Mouse (Mus musculus): ENCODE measurements around the gene Adgrf5. TPM values are rescaled to one million over a fixed set of nuclear protein-coding genes. Genes with fewer than 3 reads are reported as not detected.

Adgrf5 gene
- polyA plus RNA-seq, 1 experiment: not detected

DNA sequence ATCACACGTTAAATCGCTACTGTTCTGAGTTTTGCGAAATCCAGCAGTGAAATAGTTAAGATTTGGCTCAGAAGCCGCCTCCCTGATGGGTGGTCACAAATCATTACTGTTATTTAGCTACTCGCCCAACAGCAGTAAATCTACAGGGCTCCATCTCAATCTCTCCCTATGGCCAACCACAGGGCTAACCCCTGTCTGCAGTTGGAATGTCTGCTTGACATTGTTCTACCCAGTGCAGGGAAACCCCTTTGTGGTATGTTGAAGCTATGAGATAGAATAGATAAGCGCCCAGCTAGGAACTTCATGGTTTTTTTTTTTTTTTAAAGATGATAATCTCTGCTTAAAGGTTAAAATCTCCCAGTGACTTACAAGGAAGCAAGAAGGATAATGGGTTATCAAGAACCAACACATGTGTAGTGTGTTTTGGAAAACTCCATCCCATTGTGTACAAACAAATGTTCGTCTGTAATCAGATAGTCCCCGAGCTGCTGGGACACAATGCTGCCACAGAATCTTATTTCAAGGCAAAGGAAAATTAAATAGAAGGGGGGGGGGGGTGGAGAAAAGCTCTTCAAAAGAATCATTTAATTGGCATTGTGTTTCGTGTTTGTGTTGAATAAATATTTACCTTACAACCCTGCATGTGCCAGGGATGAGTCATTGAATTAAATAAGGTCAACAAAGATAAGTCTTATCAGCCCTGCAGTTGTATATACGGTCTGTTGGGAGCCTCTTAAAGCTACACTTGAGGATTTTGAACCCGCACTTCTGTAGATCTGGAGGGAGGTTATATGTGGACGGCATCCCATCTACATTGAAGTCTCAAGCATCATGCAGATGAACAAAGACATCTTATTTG is 35.4 kb downstream of the Adgrf5 start:
- no peak for TF ChIP-seq CTCF (IDR thresholded peaks at IDR 0.05; ENCODE audit: insufficient read depth, low read depth, low read length)
- no peak for TF ChIP-seq POLR2A (IDR thresholded peaks at IDR 0.05; ENCODE audit: insufficient read depth, low read depth, low read length)
- H3K4me1 ChIP-seq (ENCODE audit: control insufficient read depth, insufficient read depth, low read length): no peaks in the 10 kb centered on the region
- no peak overlapping the region for H3K4me3 ChIP-seq (ENCODE audit: insufficient read depth, low read depth, low read length)
- no peak overlapping the region for H3K27ac ChIP-seq (ENCODE audit: insufficient read depth, low read depth, low read length)
- 74% methylated on average over 12 of the region's 12 CpGs for WGBS

- no peak overlapping the region for H3K27ac ChIP-seq (ENCODE audit: insufficient read depth, low read depth, low read length)
- WGBS: 57% methylated on average over 7 of the region's 7 CpGs
- no peaks in the 10 kb centered on the region for H3K4me1 ChIP-seq (ENCODE audit: control insufficient read depth, insufficient read depth, low read length)
- H3K4me3 ChIP-seq (ENCODE audit: insufficient read depth, low read depth, low read length): no peak overlapping the region
- TF ChIP-seq POLR2A (IDR thresholded peaks at IDR 0.05; ENCODE audit: insufficient read depth, low read depth, low read length) (no peak), CTCF (IDR thresholded peaks at IDR 0.05; ENCODE audit: insufficient read depth, low read depth, low read length) (no peak)
These were observed 38.4 kb downstream of the Adgrf5 start for GRCm38 (mm10) chr17:43398612-43399011.

DNA sequence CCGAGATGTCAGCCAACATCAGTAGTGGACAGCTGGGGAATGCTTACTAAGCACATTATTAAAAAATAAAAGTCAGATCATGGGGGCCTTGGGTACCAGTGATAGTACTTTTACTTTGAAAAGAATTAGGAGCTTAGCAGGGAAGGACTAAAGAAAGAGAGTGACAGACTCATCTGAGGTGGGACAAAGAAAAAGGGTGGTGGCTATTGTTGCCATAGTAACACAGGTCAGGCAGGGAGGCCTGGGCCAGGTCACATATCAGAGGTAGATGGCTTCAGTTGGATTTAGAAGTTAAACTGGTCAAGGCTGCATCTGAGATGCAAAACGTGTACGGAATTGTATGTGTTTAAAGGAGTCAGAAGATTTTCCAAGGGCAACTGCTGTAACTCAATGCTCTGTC is 38.9 kb downstream of the Adgrf5 start:
- no peak overlapping the region for H3K27ac ChIP-seq (ENCODE audit: insufficient read depth, low read depth, low read length)
- 75% methylated on average over 3 of the region's 3 CpGs for WGBS
- no peak overlapping the region for H3K4me3 ChIP-seq (ENCODE audit: insufficient read depth, low read depth, low read length)
- no peak for TF ChIP-seq POLR2A (IDR thresholded peaks at IDR 0.05; ENCODE audit: insufficient read depth, low read depth, low read length)
- TF ChIP-seq CTCF (IDR thresholded peaks at IDR 0.05; ENCODE audit: insufficient read depth, low read depth, low read length): no peak
- H3K4me1 ChIP-seq (ENCODE audit: control insufficient read depth, insufficient read depth, low read length): no peaks in the 10 kb centered on the region

GRCm38 (mm10) chr17:43400483-43400882 is 40.2 kb downstream of the Adgrf5 start:
- no peak overlapping the region for H3K4me3 ChIP-seq (ENCODE audit: insufficient read depth, low read depth, low read length)
- no peak overlapping the region for H3K27ac ChIP-seq (ENCODE audit: insufficient read depth, low read depth, low read length)
- no peaks in the 10 kb centered on the region for H3K4me1 ChIP-seq (ENCODE audit: control insufficient read depth, insufficient read depth, low read length)
- 75% methylated on average over 10 of the region's 10 CpGs for WGBS
- TF ChIP-seq POLR2A (IDR thresholded peaks at IDR 0.05; ENCODE audit: insufficient read depth, low read depth, low read length): no peak
- no peak for TF ChIP-seq CTCF (IDR thresholded peaks at IDR 0.05; ENCODE audit: insufficient read depth, low read depth, low read length)

- WGBS: 64% methylated on average over 6 of the region's 6 CpGs
These were observed 43.6 kb downstream of the Adgrf5 start for GRCm38 (mm10) chr17:43403851-43404250.

DNA sequence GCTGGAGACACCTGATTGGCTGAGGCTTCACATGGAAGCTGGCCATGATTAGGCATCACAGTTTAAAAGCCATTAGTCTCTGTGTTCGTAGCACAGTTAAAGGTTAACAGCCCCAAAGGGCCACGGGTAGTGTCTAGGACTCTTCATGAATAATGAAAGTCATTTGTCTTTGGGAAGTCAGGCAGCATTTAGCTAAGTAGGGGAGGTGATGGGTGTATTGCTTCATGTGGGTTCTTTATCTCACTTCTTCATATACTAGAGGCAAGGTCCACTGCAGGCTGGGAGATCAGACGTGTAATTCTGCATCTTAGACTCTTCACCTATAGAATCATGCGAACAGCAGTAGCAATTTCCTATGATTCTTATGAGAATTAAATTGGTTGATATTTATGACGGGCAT is 44.2 kb downstream of the Adgrf5 start:
- Histone ChIP-seq H3K4me1 (ENCODE audit: control insufficient read depth, insufficient read depth, low read length) (no peaks in the 10 kb centered on the region), H3K4me3 (ENCODE audit: insufficient read depth, low read depth, low read length) (no peak overlapping the region), H3K27ac (ENCODE audit: insufficient read depth, low read depth, low read length) (no peak overlapping the region)
- no peak for TF ChIP-seq CTCF (IDR thresholded peaks at IDR 0.05; ENCODE audit: insufficient read depth, low read depth, low read length)
- no peak for TF ChIP-seq POLR2A (IDR thresholded peaks at IDR 0.05; ENCODE audit: insufficient read depth, low read depth, low read length)
- 81% methylated on average over 5 of the region's 5 CpGs for WGBS

More at GRCm38 (mm10) chr17:43403851-43404250, 43.6 kb downstream of the Adgrf5 start:
- H3K4me3 ChIP-seq (ENCODE audit: insufficient read depth, low read depth, low read length): no peak overlapping the region
- H3K27ac ChIP-seq (ENCODE audit: insufficient read depth, low read depth, low read length): no peak overlapping the region
- TF ChIP-seq POLR2A (IDR thresholded peaks at IDR 0.05; ENCODE audit: insufficient read depth, low read depth, low read length): no peak
- no peak for TF ChIP-seq CTCF (IDR thresholded peaks at IDR 0.05; ENCODE audit: insufficient read depth, low read depth, low read length)
- H3K4me1 ChIP-seq (ENCODE audit: control insufficient read depth, insufficient read depth, low read length): no peaks in the 10 kb centered on the region

GRCm38 (mm10) chr17:43406321-43406720 is 46.1 kb downstream of the Adgrf5 start:
- no peak overlapping the region for H3K4me3 ChIP-seq (ENCODE audit: insufficient read depth, low read depth, low read length)
- no peaks in the 10 kb centered on the region for H3K4me1 ChIP-seq (ENCODE audit: control insufficient read depth, insufficient read depth, low read length)
- TF ChIP-seq POLR2A (IDR thresholded peaks at IDR 0.05; ENCODE audit: insufficient read depth, low read depth, low read length) (no peak), CTCF (IDR thresholded peaks at IDR 0.05; ENCODE audit: insufficient read depth, low read depth, low read length) (no peak)
- WGBS: 88% methylated on average over 3 of the region's 3 CpGs
- H3K27ac ChIP-seq (ENCODE audit: insufficient read depth, low read depth, low read length): no peak overlapping the region

- 53% methylated on average over 7 of the region's 7 CpGs for WGBS
- Histone ChIP-seq H3K4me3 (ENCODE audit: insufficient read depth, low read depth, low read length) (no peak overlapping the region), H3K4me1 (ENCODE audit: control insufficient read depth, insufficient read depth, low read length) (no peaks in the 10 kb centered on the region)
These were observed 47.3 kb downstream of the Adgrf5 start for GRCm38 (mm10) chr17:43407548-43407947.

DNA sequence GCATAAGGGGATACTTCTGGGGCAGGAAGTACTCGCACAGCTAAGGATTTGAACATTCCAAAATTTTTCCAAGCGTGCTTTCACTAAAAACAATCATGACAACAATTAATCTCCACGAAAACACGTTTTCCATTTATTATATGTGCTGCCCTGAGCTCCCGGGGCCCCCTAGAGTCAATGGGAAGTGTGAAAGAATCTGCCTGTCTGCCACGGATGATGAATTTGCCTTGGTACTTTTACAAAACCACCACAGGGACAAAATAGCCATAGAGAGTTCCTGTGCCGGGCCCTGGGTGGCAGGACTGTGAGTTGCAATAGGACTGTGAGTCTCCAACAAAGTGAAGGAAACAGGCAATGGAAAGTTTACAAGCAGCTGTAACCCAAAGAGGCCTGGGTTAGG is 52.9 kb downstream of the Adgrf5 start:
- Histone ChIP-seq H3K4me1 (ENCODE audit: control insufficient read depth, insufficient read depth, low read length) (no peaks in the 10 kb centered on the region), H3K27ac (ENCODE audit: insufficient read depth, low read depth, low read length) (no peak overlapping the region), H3K4me3 (ENCODE audit: insufficient read depth, low read depth, low read length) (no peak overlapping the region)
- WGBS: 85% methylated on average over 7 of the region's 7 CpGs
- TF ChIP-seq CTCF (IDR thresholded peaks at IDR 0.05; ENCODE audit: insufficient read depth, low read depth, low read length): no peak
- no peak for TF ChIP-seq POLR2A (IDR thresholded peaks at IDR 0.05; ENCODE audit: insufficient read depth, low read depth, low read length)

More at GRCm38 (mm10) chr17:43407548-43407947, 47.3 kb downstream of the Adgrf5 start:
- H3K27ac ChIP-seq (ENCODE audit: insufficient read depth, low read depth, low read length): no peak overlapping the region
- TF ChIP-seq CTCF (IDR thresholded peaks at IDR 0.05; ENCODE audit: insufficient read depth, low read depth, low read length) (no peak), POLR2A (IDR thresholded peaks at IDR 0.05; ENCODE audit: insufficient read depth, low read depth, low read length) (no peak)

All from olfactory bulb, adult 2 months (tissue).